Mouse (Mus musculus) heart, embryonic 10.5 days (tissue): ENCODE measurements at regions not wholly inside any gene's neighbourhood (a gene's known extent, or its start where the extent isn't known, plus 50 kb on each side); places are given as distances from the start of the nearest gene placed in this dataset.
A peak's percentile ranks its signal among the peaks of the same experiment; 100 is the strongest.

ENCODE experiments used
- DNase-seq: peaks from one replicate; pipeline ENCODE4 v3.0.0-alpha.2; 2017; ENCODE audit warnings: low spot score
- H3K27ac ChIP-seq: fragments of 300-500 bp; sonication (generic); 2 replicates; pipeline ENCODE4 v1.5.1; 2016; ENCODE audit warnings: mild to moderate bottlenecking
- H3K27me3 ChIP-seq: fragments of 300-500 bp; sonication (generic); 2 replicates; pipeline ENCODE4 v1.6.1; 2016; ENCODE audit warnings: mild to moderate bottlenecking; ENCODE audit not compliant: poor library complexity, insufficient read depth, severe bottlenecking
- H3K36me3 ChIP-seq: fragments of 300-500 bp; sonication (generic); 2 replicates; pipeline ENCODE4 v1.6.1; 2016; ENCODE audit warnings: mild to moderate bottlenecking, moderate library complexity
- H3K4me1 ChIP-seq: fragments of 300-500 bp; sonication (generic); 2 replicates; pipeline ENCODE4 v1.6.1; 2016; ENCODE audit warnings: mild to moderate bottlenecking
- H3K4me3 ChIP-seq: fragments of 300-500 bp; sonication (generic); 2 replicates; pipeline ENCODE4 v1.5.1; 2016; ENCODE audit warnings: mild to moderate bottlenecking, moderate library complexity
- H3K9me3 ChIP-seq: fragments of 300-500 bp; sonication (generic); 2 replicates; pipeline ENCODE4 v1.6.1; 2016; ENCODE audit warnings: mild to moderate bottlenecking, moderate library complexity
- WGBS: fragments of 180-500 bp; shearing (Covaris S2); methylation state at CpG from one replicate; pipeline ENCODE4 v1.1.7; 2016; 5-methylcytosine and 5-hydroxymethylcytosine counted together

- Histone ChIP-seq H3K4me1 (no peaks in the 10 kb centered on the region), H3K9me3 (no peaks in the 10 kb centered on the region), H3K27ac (no peak overlapping the region), H3K27me3 (no peaks in the 10 kb centered on the region), H3K36me3 (no peaks in the 10 kb centered on the region), H3K4me3 (no peak overlapping the region)
- 82% methylated on average over 6 of the region's 6 CpGs for WGBS
- no peak for DNase-seq
Measured at GRCm38 (mm10) chr13:53055697-53056096, 74.8 kb upstream of the Nfil3 start.

GRCm38 (mm10) chr13:53053211-53053610, 72.3 kb upstream of the Nfil3 start:
- Histone ChIP-seq H3K4me3 (no peak overlapping the region), H3K36me3 (no peaks in the 10 kb centered on the region), H3K27me3 (no peaks in the 10 kb centered on the region), H3K27ac (no peak overlapping the region), H3K9me3 (no peaks in the 10 kb centered on the region), H3K4me1 (no peaks in the 10 kb centered on the region)
- WGBS: 68% methylated on average over 8 of the region's 8 CpGs
- DNase-seq: no peak

- no peak overlapping the region for H3K4me3 ChIP-seq
- no peak overlapping the region for H3K27ac ChIP-seq
- H3K36me3 ChIP-seq: no peaks in the 10 kb centered on the region
- no peaks in the 10 kb centered on the region for H3K27me3 ChIP-seq
- no peaks in the 10 kb centered on the region for H3K4me1 ChIP-seq
- no peak for DNase-seq
- 91% methylated on average over 14 of the region's 14 CpGs for WGBS
- no peaks in the 10 kb centered on the region for H3K9me3 ChIP-seq
Measured at GRCm38 (mm10) chr13:53052806-53053205, 71.9 kb upstream of the Nfil3 start.

- 65% methylated on average over 10 of the region's 10 CpGs for WGBS
- no peaks in the 10 kb centered on the region for H3K27me3 ChIP-seq
Measured at GRCm38 (mm10) chr13:53052188-53052587, 71.3 kb upstream of the Nfil3 start.

GRCm38 (mm10) chr13:53051386-53051785, 70.5 kb upstream of the Nfil3 start:
- Histone ChIP-seq H3K27ac (no peak overlapping the region), H3K36me3 (no peaks in the 10 kb centered on the region), H3K27me3 (no peaks in the 10 kb centered on the region), H3K4me1 (no peaks in the 10 kb centered on the region), H3K4me3 (no peak overlapping the region), H3K9me3 (no peaks in the 10 kb centered on the region)
- no peak for DNase-seq
- WGBS: 80% methylated on average over 6 of the region's 6 CpGs

More at GRCm38 (mm10) chr13:53052188-53052587, 71.3 kb upstream of the Nfil3 start:
- no peaks in the 10 kb centered on the region for H3K36me3 ChIP-seq
- H3K4me3 ChIP-seq: no peak overlapping the region
- no peaks in the 10 kb centered on the region for H3K4me1 ChIP-seq
- DNase-seq: no peak
- H3K27ac ChIP-seq: no peak overlapping the region
- no peaks in the 10 kb centered on the region for H3K9me3 ChIP-seq

- Histone ChIP-seq H3K27me3 (no peaks in the 10 kb centered on the region), H3K4me1 (no peaks in the 10 kb centered on the region), H3K9me3 (no peaks in the 10 kb centered on the region), H3K27ac (no peak overlapping the region), H3K36me3 (no peaks in the 10 kb centered on the region), H3K4me3 (no peak overlapping the region)
- WGBS: 81% methylated on average over 15 of the region's 15 CpGs
- DNase-seq: no peak
Measured at GRCm38 (mm10) chr13:53049176-53049575, 68.3 kb upstream of the Nfil3 start.

GRCm38 (mm10) chr13:53033189-53033943, 52.5 kb upstream of the Nfil3 start:
- peaks cover 15% of the 10 kb centered on the region for H3K4me1 ChIP-seq
- no peaks in the 10 kb centered on the region for H3K36me3 ChIP-seq
- H3K4me3 ChIP-seq: no peak overlapping the region
- no peaks in the 10 kb centered on the region for H3K9me3 ChIP-seq
- 40% methylated on average over 10 of the region's 10 CpGs for WGBS
- no peaks in the 10 kb centered on the region for H3K27me3 ChIP-seq
- DNase-seq: peak; percentile 92
- H3K27ac ChIP-seq: peak overlapping the region; percentile 86
